Mouse (Mus musculus) ES-E14 (cell line): ENCODE data around the gene Zbtb34.

Experiments used
- CHD2 ChIP-seq: IDR thresholded peaks from 2 replicates; pipeline ENCODE4 v1.6.1; 2014; ENCODE audit warnings: mild to moderate bottlenecking, low read depth, low read length, inconsistent platforms
- MAFK ChIP-seq: IDR thresholded peaks from 2 replicates; pipeline ENCODE4 v1.6.1; 2014; ENCODE audit warnings: mild to moderate bottlenecking, low read depth, low read length, inconsistent platforms; ENCODE audit not compliant: insufficient read depth
- ZC3H11A ChIP-seq: IDR thresholded peaks from 2 replicates; pipeline ENCODE4 v1.6.1; 2012; ENCODE audit warnings: low read depth, mild to moderate bottlenecking, inconsistent platforms, low read length, borderline replicate concordance

GRCm38 (mm10) chr2:33399091-33399490 is 32.0 kb downstream of the Zbtb34 start:
- no peak for TF ChIP-seq ZC3H11A
- TF ChIP-seq CHD2, result no peak
- TF ChIP-seq MAFK, result no peak
